Mouse (Mus musculus): ENCODE measurements around the gene Hps5.

DNA sequence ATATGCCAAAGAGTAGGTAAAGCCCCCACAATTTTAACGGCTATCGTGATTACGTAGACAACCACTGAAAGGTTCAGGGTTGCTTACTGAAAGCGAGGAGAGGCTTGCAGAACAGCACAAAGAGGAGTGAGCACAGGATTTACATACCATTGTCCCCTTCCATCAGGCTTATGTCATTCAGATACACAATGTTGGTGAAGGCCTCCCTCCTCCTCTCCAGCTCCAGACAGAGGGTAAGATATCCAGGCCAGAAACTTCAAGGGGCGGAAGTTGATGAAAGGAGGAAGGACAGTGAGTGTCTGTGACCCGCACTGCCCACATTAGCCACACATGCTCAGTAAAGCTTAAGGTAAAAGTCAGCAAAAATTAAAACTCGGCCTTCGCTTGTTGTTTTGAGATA lies 31.2 kb downstream of the Hps5 start:
- TF ChIP-seq CTCF (IDR thresholded peaks at IDR 0.05) (no peak), EP300 (IDR thresholded peaks at IDR 0.05) (no peak)

Measured in lung, postnatal 0 days (tissue).